Mouse (Mus musculus): ENCODE data around the gene Ddi2. TPM values are rescaled to one million over a fixed set of nuclear protein-coding genes. Genes with fewer than 3 reads are reported as not detected.

Ddi2 gene
- polyA plus RNA-seq, 1 experiment, result 12.8 TPM

DNA sequence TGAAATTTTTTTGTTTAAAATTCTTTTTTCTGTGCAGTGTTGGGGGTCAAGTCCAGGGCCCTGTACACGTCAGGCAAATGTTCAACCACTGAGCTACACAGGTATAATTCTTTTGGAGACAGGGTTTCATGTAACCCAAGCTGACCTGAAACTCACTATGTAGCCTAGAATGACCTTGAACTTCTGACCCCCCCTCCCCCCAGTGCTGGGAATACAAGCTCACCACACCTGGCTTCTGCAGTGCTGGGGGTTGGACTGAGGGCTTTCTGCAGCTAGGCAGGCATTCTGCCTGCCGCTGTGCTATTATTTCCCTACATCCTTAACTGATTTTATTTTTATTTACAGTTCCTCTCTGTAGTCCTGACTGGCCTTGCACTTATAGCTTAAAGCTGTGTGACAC, 44.2 kb downstream of the Ddi2 start:
- no peaks in the 10 kb centered on the region for H3K27me3 ChIP-seq (ENCODE audit: control insufficient read depth, insufficient read depth, insufficient read length)
- no peaks in the 10 kb centered on the region for H3K79me2 ChIP-seq (ENCODE audit: control insufficient read depth, insufficient read depth)
- H3K36me3 ChIP-seq (ENCODE audit: control insufficient read depth, insufficient read depth), result peaks cover 22% of the 10 kb centered on the region
- no peak for TF ChIP-seq CEBPB (IDR thresholded peaks at IDR 0.05; ENCODE audit: low read depth)
- no peak for TF ChIP-seq CTCF (IDR thresholded peaks at IDR 0.05; ENCODE audit: control insufficient read depth, insufficient read depth, insufficient read length)
- TF ChIP-seq FOSL1 (IDR thresholded peaks at IDR 0.05; ENCODE audit: insufficient read depth, low read length, poor library complexity, severe bottlenecking), result no peak
- TF ChIP-seq MYOG (IDR thresholded peaks at IDR 0.05; ENCODE audit: control insufficient read depth, extremely low read depth, insufficient read length), result no peak
- no peak for TF ChIP-seq MYOD1 (IDR thresholded peaks at IDR 0.05; ENCODE audit: control insufficient read depth, insufficient read length, low read depth)
- no peak for TF ChIP-seq USF1 (IDR thresholded peaks at IDR 0.05; ENCODE audit: low read depth)
- TF ChIP-seq MAX (IDR thresholded peaks at IDR 0.05), result no peak
- no peak overlapping the region for H3K4me3 ChIP-seq (ENCODE audit: insufficient read depth, poor library complexity, severe bottlenecking)
- peaks cover 2% of the 10 kb centered on the region for H3K79me3 ChIP-seq (ENCODE audit: low read depth)
- H3ac ChIP-seq (ENCODE audit: control insufficient read depth, insufficient read length, low read depth), result no peak overlapping the region

DNA sequence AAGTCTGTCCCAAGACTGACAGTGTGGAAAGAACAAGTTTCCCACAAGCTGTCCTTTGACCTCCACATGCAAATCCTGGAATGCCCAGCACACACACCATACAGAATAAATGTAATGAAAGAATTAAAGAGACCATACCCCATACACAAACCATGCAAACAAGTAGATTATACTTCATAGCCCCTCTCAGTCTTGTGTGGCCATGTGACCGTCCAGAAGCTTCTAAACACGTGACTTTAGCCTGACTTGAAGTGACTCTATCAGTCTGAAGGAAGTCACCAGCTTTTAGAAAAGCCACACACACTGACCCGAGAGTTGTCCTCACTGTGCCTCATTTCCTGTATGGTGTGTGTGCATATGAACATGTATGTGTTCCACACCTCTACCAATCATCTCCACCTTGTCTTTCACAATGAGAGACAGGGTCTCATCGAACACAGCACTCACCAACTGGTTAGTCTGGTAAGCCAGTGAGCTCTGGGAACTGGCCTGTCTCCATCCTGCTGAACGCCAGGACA, 46.7 kb downstream of the Ddi2 start:
- H3K79me2 ChIP-seq (ENCODE audit: control insufficient read depth, insufficient read depth), result no peaks in the 10 kb centered on the region
- H3ac ChIP-seq (ENCODE audit: control insufficient read depth, insufficient read length, low read depth), result no peak overlapping the region
- H3K36me3 ChIP-seq (ENCODE audit: control insufficient read depth, insufficient read depth), result no peaks in the 10 kb centered on the region
- H3K79me3 ChIP-seq (ENCODE audit: low read depth), result no peaks in the 10 kb centered on the region
- no peak for TF ChIP-seq FOSL1 (IDR thresholded peaks at IDR 0.05; ENCODE audit: insufficient read depth, low read length, poor library complexity, severe bottlenecking)
- TF ChIP-seq MYOD1 (IDR thresholded peaks at IDR 0.05; ENCODE audit: control insufficient read depth, insufficient read length, low read depth), result no peak
- no peak for TF ChIP-seq CTCF (IDR thresholded peaks at IDR 0.05; ENCODE audit: control insufficient read depth, insufficient read depth, insufficient read length)
- no peak for TF ChIP-seq MYOG (IDR thresholded peaks at IDR 0.05; ENCODE audit: control insufficient read depth, extremely low read depth, insufficient read length)
- TF ChIP-seq MAX (IDR thresholded peaks at IDR 0.05), result no peak
- TF ChIP-seq CEBPB (IDR thresholded peaks at IDR 0.05; ENCODE audit: low read depth), result no peak
- no peak for TF ChIP-seq USF1 (IDR thresholded peaks at IDR 0.05; ENCODE audit: low read depth)
- no peak overlapping the region for H3K4me3 ChIP-seq (ENCODE audit: insufficient read depth, poor library complexity, severe bottlenecking)
- no peaks in the 10 kb centered on the region for H3K27me3 ChIP-seq (ENCODE audit: control insufficient read depth, insufficient read depth, insufficient read length)

DNA sequence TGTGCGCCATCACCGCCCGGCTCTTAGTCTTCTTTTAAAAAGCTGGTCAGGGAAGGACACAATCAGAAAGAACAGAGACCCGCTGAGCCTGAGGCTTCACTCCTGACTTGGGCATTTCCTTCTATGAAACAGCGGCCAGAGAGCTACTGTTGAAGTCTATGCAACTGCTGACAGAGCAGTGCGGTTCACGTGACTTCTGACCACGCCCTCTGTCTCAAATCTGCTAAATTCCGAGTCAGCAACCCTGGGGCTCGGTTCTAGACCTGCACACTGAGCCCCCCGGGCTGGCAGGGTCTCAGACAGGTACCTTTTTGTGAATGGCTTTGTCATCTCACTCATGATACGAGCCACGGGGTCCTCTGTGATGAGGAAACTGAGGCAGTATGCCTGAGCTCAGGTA, 50.9 kb downstream of the Ddi2 start:
- Histone ChIP-seq H3K4me3 (ENCODE audit: insufficient read depth, poor library complexity, severe bottlenecking) (no peak overlapping the region), H3K79me3 (ENCODE audit: low read depth) (no peaks in the 10 kb centered on the region)
- TF ChIP-seq FOSL1 (IDR thresholded peaks at IDR 0.05; ENCODE audit: insufficient read depth, low read length, poor library complexity, severe bottlenecking) (no peak), MYOD1 (IDR thresholded peaks at IDR 0.05; ENCODE audit: control insufficient read depth, insufficient read length, low read depth) (no peak), MYOG (IDR thresholded peaks at IDR 0.05; ENCODE audit: control insufficient read depth, extremely low read depth, insufficient read length) (no peak), CTCF (IDR thresholded peaks at IDR 0.05; ENCODE audit: control insufficient read depth, insufficient read depth, insufficient read length) (no peak), CEBPB (IDR thresholded peaks at IDR 0.05; ENCODE audit: low read depth) (no peak), USF1 (IDR thresholded peaks at IDR 0.05; ENCODE audit: low read depth) (no peak), MAX (IDR thresholded peaks at IDR 0.05) (no peak)

DNA sequence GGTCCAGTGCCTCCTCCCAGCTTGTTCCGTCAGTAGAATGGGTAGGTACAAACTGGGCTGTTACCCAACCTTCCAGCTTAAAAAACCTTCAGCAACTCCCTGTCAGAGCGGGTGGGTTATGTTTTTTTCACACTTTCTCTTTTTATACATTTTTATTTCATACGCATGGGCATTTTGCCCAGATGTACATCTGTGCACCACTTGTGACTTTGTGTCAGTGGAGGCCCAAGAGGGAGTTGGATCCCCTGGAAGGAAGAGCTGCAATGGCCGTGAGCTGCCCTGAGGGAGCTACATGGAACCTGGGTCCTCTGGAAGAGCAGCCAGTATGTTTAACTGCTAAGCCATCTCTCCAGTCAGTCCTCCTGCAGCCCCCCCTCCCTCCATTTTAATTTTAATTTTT, 51.8 kb downstream of the Ddi2 start:
- Histone ChIP-seq H3K4me3 (ENCODE audit: insufficient read depth, poor library complexity, severe bottlenecking) (no peak overlapping the region), H3K36me3 (ENCODE audit: control insufficient read depth, insufficient read depth) (no peaks in the 10 kb centered on the region), H3ac (ENCODE audit: control insufficient read depth, insufficient read length, low read depth) (no peak overlapping the region), H3K27me3 (ENCODE audit: control insufficient read depth, insufficient read depth, insufficient read length) (no peaks in the 10 kb centered on the region), H3K79me3 (ENCODE audit: low read depth) (no peaks in the 10 kb centered on the region), H3K79me2 (ENCODE audit: control insufficient read depth, insufficient read depth) (no peaks in the 10 kb centered on the region)
- TF ChIP-seq CTCF (IDR thresholded peaks at IDR 0.05; ENCODE audit: control insufficient read depth, insufficient read depth, insufficient read length) (no peak), MAX (IDR thresholded peaks at IDR 0.05) (no peak), CEBPB (IDR thresholded peaks at IDR 0.05; ENCODE audit: low read depth) (no peak), MYOG (IDR thresholded peaks at IDR 0.05; ENCODE audit: control insufficient read depth, extremely low read depth, insufficient read length) (no peak), MYOD1 (IDR thresholded peaks at IDR 0.05; ENCODE audit: control insufficient read depth, insufficient read length, low read depth) (no peak), USF1 (IDR thresholded peaks at IDR 0.05; ENCODE audit: low read depth) (no peak), FOSL1 (IDR thresholded peaks at IDR 0.05; ENCODE audit: insufficient read depth, low read length, poor library complexity, severe bottlenecking) (no peak)

More for the DNA sequence above, 50.9 kb downstream of the Ddi2 start:
- no peaks in the 10 kb centered on the region for H3K79me2 ChIP-seq (ENCODE audit: control insufficient read depth, insufficient read depth)
- no peaks in the 10 kb centered on the region for H3K27me3 ChIP-seq (ENCODE audit: control insufficient read depth, insufficient read depth, insufficient read length)
- no peaks in the 10 kb centered on the region for H3K36me3 ChIP-seq (ENCODE audit: control insufficient read depth, insufficient read depth)
- no peak overlapping the region for H3ac ChIP-seq (ENCODE audit: control insufficient read depth, insufficient read length, low read depth)

DNA sequence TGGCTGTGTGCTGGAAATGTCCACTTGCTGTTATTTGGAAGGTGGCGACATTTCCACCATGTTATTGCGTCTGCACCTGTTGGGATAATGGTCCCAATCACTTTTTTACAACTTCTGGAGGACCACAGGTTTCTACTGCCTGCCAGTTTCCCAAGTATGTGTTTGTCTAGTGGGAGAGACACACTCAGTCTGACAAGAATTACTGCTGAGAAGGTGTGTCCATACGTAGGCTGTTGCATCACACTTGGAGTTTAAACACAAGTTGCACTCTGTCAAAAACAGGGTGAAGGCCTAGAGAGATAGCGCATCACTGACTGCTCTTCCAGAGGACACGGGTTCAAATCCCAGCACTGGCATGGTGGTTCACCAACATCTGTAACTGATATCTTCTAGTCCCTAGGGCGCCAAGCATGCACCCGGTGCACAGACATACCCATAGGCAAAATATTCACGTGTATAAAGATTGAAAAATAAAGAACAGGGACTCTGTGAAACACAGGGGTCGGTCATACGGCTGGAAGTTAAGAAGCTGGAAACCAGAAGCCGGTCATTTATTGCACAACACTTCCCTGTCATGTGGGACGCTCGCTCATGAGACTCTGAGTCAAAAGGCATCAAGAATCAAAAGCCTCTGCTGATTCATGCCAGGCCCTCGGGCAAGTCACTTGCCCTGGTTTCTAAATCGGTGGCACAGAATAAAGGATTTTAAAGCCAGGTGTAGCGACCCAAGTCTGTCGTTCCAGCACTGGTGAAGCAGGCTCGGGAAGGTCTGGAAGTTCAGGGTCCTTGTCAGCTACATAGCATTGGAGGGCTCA, 53.1 kb downstream of the Ddi2 start:
- H3K4me3 ChIP-seq (ENCODE audit: insufficient read depth, poor library complexity, severe bottlenecking), result no peak overlapping the region
- no peak overlapping the region for H3ac ChIP-seq (ENCODE audit: control insufficient read depth, insufficient read length, low read depth)
- no peaks in the 10 kb centered on the region for H3K79me2 ChIP-seq (ENCODE audit: control insufficient read depth, insufficient read depth)
- H3K36me3 ChIP-seq (ENCODE audit: control insufficient read depth, insufficient read depth), result no peaks in the 10 kb centered on the region
- H3K79me3 ChIP-seq (ENCODE audit: low read depth), result no peaks in the 10 kb centered on the region
- no peaks in the 10 kb centered on the region for H3K27me3 ChIP-seq (ENCODE audit: control insufficient read depth, insufficient read depth, insufficient read length)
- TF ChIP-seq MYOG (IDR thresholded peaks at IDR 0.05; ENCODE audit: control insufficient read depth, extremely low read depth, insufficient read length) (no peak), USF1 (IDR thresholded peaks at IDR 0.05; ENCODE audit: low read depth) (peak; percentile 35), CEBPB (IDR thresholded peaks at IDR 0.05; ENCODE audit: low read depth) (peak; percentile 96)

Data from C2C12 (cell line).